Mouse (Mus musculus) myocyte (in vitro differentiated cells): ENCODE results near the gene Il1rl1.

Experiments used
- E2F4 ChIP-seq: IDR thresholded peaks from one replicate; pipeline ENCODE4 v1.6.1; 2011; ENCODE audit warnings: mild to moderate bottlenecking, control low read depth, moderate library complexity; ENCODE audit not compliant: insufficient read depth
- MYOD1 ChIP-seq, 3 experiments: IDR thresholded peaks; one replicate each; pipeline ENCODE4 v1.6.1; 2011; ENCODE audit warnings: control low read depth in 2 of 3, low read depth in 2 of 3, mild to moderate bottlenecking in 2 of 3, moderate library complexity in 1 of 3; ENCODE audit not compliant: insufficient read length in 2 of 3, control insufficient read depth in 1 of 3
- POLR2A ChIP-seq: IDR thresholded peaks from one replicate; pipeline ENCODE4 v1.6.1; 2011; ENCODE audit warnings: low read depth, mild to moderate bottlenecking, control low read depth, moderate library complexity; ENCODE audit not compliant: insufficient read length
- REST ChIP-seq: IDR thresholded peaks from one replicate; pipeline ENCODE4 v1.6.1; 2011; ENCODE audit warnings: mild to moderate bottlenecking, control low read depth, moderate library complexity; ENCODE audit not compliant: insufficient read depth, insufficient read length

DNA sequence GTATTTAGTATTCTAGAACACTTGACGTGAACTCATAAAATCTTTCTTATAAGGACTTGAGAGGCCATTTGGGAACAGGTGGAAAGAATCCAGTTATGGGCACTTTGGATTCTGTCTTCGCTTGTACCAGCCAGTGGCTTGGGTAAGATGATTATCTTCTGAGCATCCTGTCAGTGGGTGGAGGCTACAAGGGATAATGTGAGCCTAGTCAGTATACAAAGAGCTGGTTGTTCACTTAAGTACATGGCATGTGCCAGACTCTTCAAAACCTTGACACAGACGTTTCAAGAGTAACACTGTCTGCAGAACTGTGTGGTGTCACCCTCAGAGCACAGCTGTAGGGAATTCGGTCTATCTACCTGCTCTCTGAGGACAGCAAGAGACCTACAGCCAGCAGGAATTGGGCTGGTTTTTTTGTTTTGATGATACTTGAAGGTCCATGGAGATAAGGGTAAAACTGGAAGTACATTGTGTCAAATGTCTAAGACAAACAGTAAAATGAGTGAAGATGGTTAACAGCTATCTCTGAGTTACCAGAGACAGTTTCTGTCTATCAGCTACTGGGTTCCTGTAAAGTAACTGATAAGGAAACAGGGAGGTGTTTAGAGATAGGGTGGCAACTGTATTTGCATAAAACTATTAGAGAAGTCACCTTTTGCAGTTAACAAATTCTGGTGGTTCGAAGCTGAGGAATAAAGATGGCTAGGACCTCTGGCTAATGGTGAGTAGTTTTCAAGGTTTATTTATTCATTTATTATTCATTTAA, at the start of gene Il1rl1:
- no peak for TF ChIP-seq MYOD1 (IDR thresholded peaks at IDR 0.05; ENCODE audit: control insufficient read depth in 1 of 3, insufficient read length in 2 of 3, low read depth in 2 of 3)
- TF ChIP-seq POLR2A = no peak
- no peak for TF ChIP-seq REST
- TF ChIP-seq E2F4 = no peak
